In the genomic region with DNA sequence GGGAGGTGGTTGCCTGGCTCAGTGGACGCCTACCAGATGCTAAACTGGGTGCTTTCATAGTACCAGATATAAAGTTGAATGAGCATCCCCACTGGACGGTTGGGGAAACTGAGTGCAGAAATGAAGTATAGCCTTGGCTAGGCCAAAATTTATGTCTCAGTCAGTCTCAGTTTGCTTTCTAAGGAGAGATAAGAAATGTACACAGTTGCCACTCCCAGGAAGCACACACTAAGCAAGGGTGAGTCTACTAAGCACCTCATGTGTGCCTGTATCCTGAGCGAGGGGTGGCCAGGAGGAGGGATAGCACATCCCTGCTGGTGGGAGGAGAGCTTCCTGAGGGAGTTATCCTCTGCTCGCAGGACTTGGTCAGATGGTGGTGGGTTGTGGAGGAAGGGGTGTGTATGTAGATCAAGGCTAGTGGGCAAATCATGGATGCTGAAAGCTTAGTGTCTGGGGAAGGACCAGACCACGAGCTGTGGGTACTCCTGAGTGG, we compare ENCODE assay signal across 8 mouse cellular contexts. TPM values are rescaled to one million over a fixed set of nuclear protein-coding genes. Genes with fewer than 3 reads are reported as not detected.
DNase-seq lines count a peak whose midpoint lies in the region; ATAC-seq lines count a peak whose summit lies in the region.

No protein-coding gene starts in this region.

- peak overlapping the region; percentile 91 for H3K27ac ChIP-seq in midbrain, embryonic 10.5 days (replicated peaks)
- H3K27ac ChIP-seq in midbrain, embryonic 14.5 days (replicated peaks; ENCODE audit: low read depth, low read length): no peak overlapping the region
- H3K27ac ChIP-seq in limb, embryonic 11.5 days (replicated peaks; ENCODE audit: low read depth, low read length): no peak overlapping the region; the same call in 1 of the 2 replicates
- H3K27ac ChIP-seq in stomach, embryonic 14.5 days (ENCODE audit: low read length): peak overlapping the region; percentile 91; the same call in 1 of the 2 replicates

- DNase-seq in adrenal gland, postnatal 14 days: peak; percentile 23
- no peak for DNase-seq in adrenal gland, adult 18-20 months (ENCODE audit: low spot score in 2 of 2)
- DNase-seq in midbrain, embryonic 10.5 days (ENCODE audit: low spot score): no peak
- DNase-seq in midbrain, embryonic 14.5 days: no peak
- no peak for DNase-seq in limb, embryonic 11.5 days (ENCODE audit: low spot score)
- DNase-seq in gastrocnemius, postnatal 14 days: no peak
- DNase-seq in layer of hippocampus, postnatal 25 days (ENCODE audit: extremely low spot score in 1 of 2, low spot score in 1 of 2): no peak

- H3K9ac ChIP-seq in midbrain, embryonic 14.5 days (replicated peaks; ENCODE audit: low read length): no peak overlapping the region
- H3K9ac ChIP-seq in limb, embryonic 11.5 days (ENCODE audit: low read length): peak overlapping the region; percentile 85
- H3K9ac ChIP-seq in stomach, embryonic 14.5 days (replicated peaks; ENCODE audit: low read depth, low read length): no peak overlapping the region

- peaks cover 19% of the 10 kb centered on the region for H3K36me3 ChIP-seq in midbrain, embryonic 10.5 days
- peaks cover 9% of the 10 kb centered on the region; the same call in 1 of the 2 replicates for H3K36me3 ChIP-seq in midbrain, embryonic 14.5 days (ENCODE audit: control insufficient read depth, insufficient read depth, low read length)
- H3K36me3 ChIP-seq in limb, embryonic 11.5 days (ENCODE audit: control insufficient read depth, insufficient read depth, low read length): peaks cover 7% of the 10 kb centered on the region
- peaks cover 4% of the 10 kb centered on the region for H3K36me3 ChIP-seq in stomach, embryonic 14.5 days (ENCODE audit: control insufficient read depth, insufficient read depth, low read length)

- 47% methylated on average over 5 of the region's 5 CpGs for WGBS in midbrain, embryonic 10.5 days
- WGBS in midbrain, embryonic 14.5 days: 53% methylated on average over 5 of the region's 5 CpGs
- 39% methylated on average over 5 of the region's 5 CpGs for WGBS in limb, embryonic 11.5 days
- WGBS in stomach, embryonic 14.5 days: 21% methylated on average over 5 of the region's 5 CpGs

- H3K27me3 ChIP-seq in midbrain, embryonic 10.5 days (ENCODE audit: low read depth, poor library complexity, severe bottlenecking): no peaks in the 10 kb centered on the region
- H3K27me3 ChIP-seq in midbrain, embryonic 14.5 days (ENCODE audit: control insufficient read depth, insufficient read depth, low read length): no peaks in the 10 kb centered on the region
- no peaks in the 10 kb centered on the region for H3K27me3 ChIP-seq in limb, embryonic 11.5 days (ENCODE audit: control insufficient read depth, insufficient read depth, low read length)
- H3K27me3 ChIP-seq in stomach, embryonic 14.5 days (ENCODE audit: control insufficient read depth, insufficient read depth, low read length): no peaks in the 10 kb centered on the region

- H3K9me3 ChIP-seq in midbrain, embryonic 10.5 days (replicated peaks): no peaks in the 10 kb centered on the region
- H3K9me3 ChIP-seq in midbrain, embryonic 14.5 days (ENCODE audit: control insufficient read depth, low read length): no peaks in the 10 kb centered on the region
- no peaks in the 10 kb centered on the region for H3K9me3 ChIP-seq in limb, embryonic 11.5 days (ENCODE audit: control insufficient read depth, low read length)
- H3K9me3 ChIP-seq in stomach, embryonic 14.5 days (ENCODE audit: control insufficient read depth, low read depth, low read length): no peaks in the 10 kb centered on the region

- no peak for ATAC-seq in midbrain, embryonic 14.5 days (ENCODE audit: low FRiP score, low TSS enrichment)
- no peak for ATAC-seq in limb, embryonic 11.5 days (ENCODE audit: insufficient number of reproducible peaks, low FRiP score, low TSS enrichment, low read depth)
- no peak for ATAC-seq in stomach, embryonic 14.5 days (ENCODE audit: insufficient number of reproducible peaks, insufficient read depth, low FRiP score, low read depth)

- H3K4me1 ChIP-seq in midbrain, embryonic 10.5 days: peaks cover 59% of the 10 kb centered on the region
- H3K4me1 ChIP-seq in midbrain, embryonic 14.5 days (ENCODE audit: control insufficient read depth, insufficient read depth, low read length): peaks cover 16% of the 10 kb centered on the region
- H3K4me1 ChIP-seq in limb, embryonic 11.5 days (ENCODE audit: control insufficient read depth, insufficient read depth, low read length): peaks cover 18% of the 10 kb centered on the region
- peaks cover 34% of the 10 kb centered on the region for H3K4me1 ChIP-seq in stomach, embryonic 14.5 days (ENCODE audit: control insufficient read depth, insufficient read depth, low read length)

- H3K4me3 ChIP-seq in midbrain, embryonic 10.5 days: peak overlapping the region; percentile 95
- no peak overlapping the region for H3K4me3 ChIP-seq in midbrain, embryonic 14.5 days (replicated peaks; ENCODE audit: low read depth, low read length)
- H3K4me3 ChIP-seq in limb, embryonic 11.5 days (ENCODE audit: low read depth, low read length): peak overlapping the region; percentile 87
- peak overlapping the region; percentile 83 for H3K4me3 ChIP-seq in stomach, embryonic 14.5 days (ENCODE audit: low read depth, low read length)

- H3K4me2 ChIP-seq in midbrain, embryonic 14.5 days (ENCODE audit: low read length): no peak overlapping the region
- H3K4me2 ChIP-seq in limb, embryonic 11.5 days (ENCODE audit: low read depth, severe bottlenecking): peak overlapping the region; percentile 92
- peak overlapping the region; percentile 92 for H3K4me2 ChIP-seq in stomach, embryonic 14.5 days (replicated peaks; ENCODE audit: low read depth, low read length)

- intact Hi-C loops in gastrocnemius, postnatal 14 days (cut with DNase I; ENCODE audit: low total_unique reads): no loop called here

RNA-seq across cellular contexts. Expression of a gene that starts 36.8 kb away (rescaled TPM):
- total RNA-seq in adrenal gland, postnatal 14 days (2021): 82.2 and 85.0 TPM in 2 replicates
- total RNA-seq in adrenal gland, adult 18-20 months (2021): 100 to 1,000 TPM in 1 of 2 experiments, 10 to 100 TPM in 1; 97.1 to 105 TPM
- 39.7 and 39.8 TPM in 2 replicates for polyA plus RNA-seq in midbrain, embryonic 10.5 days (2016; fragmentation: Nextera tagmentation; extraction: Ambion mirVana)
- 42.5 and 46.5 TPM in 2 replicates for polyA plus RNA-seq in midbrain, embryonic 14.5 days (2014; fragmentation: Nextera tagmentation; extraction: Ambion mirVana)
- 47.9 and 50.8 TPM in 2 replicates for polyA plus RNA-seq in limb, embryonic 11.5 days (2014; fragmentation: Nextera tagmentation; extraction: Ambion mirVana)
- 50.2 TPM in 2 replicates for polyA plus RNA-seq in stomach, embryonic 14.5 days (2014; fragmentation: Nextera tagmentation; extraction: Ambion mirVana)
- 10 to 100 TPM; 57.9 to 80.0 TPM for total RNA-seq in gastrocnemius, postnatal 14 days (2021)
- 10 to 100 TPM; 14.0 to 16.0 TPM for total RNA-seq in layer of hippocampus, postnatal 25 days (2021)

RNA-seq across cellular contexts. Expression of a gene that starts 43.9 kb away (rescaled TPM):
- 162 and 178 TPM in 2 replicates for total RNA-seq in adrenal gland, postnatal 14 days (2021)
- 100 to 1,000 TPM in 1 of 2 experiments, 10 to 100 TPM in 1; 86.2 to 101 TPM for total RNA-seq in adrenal gland, adult 18-20 months (2021)
- polyA plus RNA-seq in midbrain, embryonic 10.5 days (2016; fragmentation: Nextera tagmentation; extraction: Ambion mirVana): 421 and 499 TPM in 2 replicates
- 94.4 and 154 TPM in 2 replicates for polyA plus RNA-seq in midbrain, embryonic 14.5 days (2014; fragmentation: Nextera tagmentation; extraction: Ambion mirVana)
- polyA plus RNA-seq in limb, embryonic 11.5 days (2014; fragmentation: Nextera tagmentation; extraction: Ambion mirVana): 271 and 369 TPM in 2 replicates
- 160 and 175 TPM in 2 replicates for polyA plus RNA-seq in stomach, embryonic 14.5 days (2014; fragmentation: Nextera tagmentation; extraction: Ambion mirVana)
- 100 to 1,000 TPM; 129 to 164 TPM for total RNA-seq in gastrocnemius, postnatal 14 days (2021)
- total RNA-seq in layer of hippocampus, postnatal 25 days (2021): 100 to 1,000 TPM; 101 to 108 TPM

RNA-seq across cellular contexts. Expression of a gene that starts 49.6 kb away (rescaled TPM):
- total RNA-seq in adrenal gland, postnatal 14 days (2021): 37.0 and 44.4 TPM in 2 replicates
- total RNA-seq in adrenal gland, adult 18-20 months (2021): 10 to 100 TPM; 41.2 to 47.0 TPM
- 62.7 and 71.2 TPM in 2 replicates for polyA plus RNA-seq in midbrain, embryonic 10.5 days (2016; fragmentation: Nextera tagmentation; extraction: Ambion mirVana)
- polyA plus RNA-seq in midbrain, embryonic 14.5 days (2014; fragmentation: Nextera tagmentation; extraction: Ambion mirVana): 61.0 and 70.8 TPM in 2 replicates
- 72.7 and 76.3 TPM in 2 replicates for polyA plus RNA-seq in limb, embryonic 11.5 days (2014; fragmentation: Nextera tagmentation; extraction: Ambion mirVana)
- polyA plus RNA-seq in stomach, embryonic 14.5 days (2014; fragmentation: Nextera tagmentation; extraction: Ambion mirVana): 45.9 and 56.7 TPM in 2 replicates
- 10 to 100 TPM; 28.3 to 30.3 TPM for total RNA-seq in gastrocnemius, postnatal 14 days (2021)
- 10 to 100 TPM; 37.4 to 37.6 TPM for total RNA-seq in layer of hippocampus, postnatal 25 days (2021)

RNA-seq across cellular contexts. Expression of a gene that starts 57.4 kb away (rescaled TPM):
- total RNA-seq in adrenal gland, postnatal 14 days (2021): 0.41 and 0.78 TPM in 2 replicates
- under 1 TPM in 1 of 2 experiments, not detected in 1; 0.27 TPM for total RNA-seq in adrenal gland, adult 18-20 months (2021)
- not detected in 2 replicates for polyA plus RNA-seq in midbrain, embryonic 10.5 days (2016; fragmentation: Nextera tagmentation; extraction: Ambion mirVana)
- not detected in 2 replicates for polyA plus RNA-seq in midbrain, embryonic 14.5 days (2014; fragmentation: Nextera tagmentation; extraction: Ambion mirVana)
- polyA plus RNA-seq in limb, embryonic 11.5 days (2014; fragmentation: Nextera tagmentation; extraction: Ambion mirVana): not detected in 2 replicates
- 0.30 and 0.39 TPM in 2 replicates for polyA plus RNA-seq in stomach, embryonic 14.5 days (2014; fragmentation: Nextera tagmentation; extraction: Ambion mirVana)
- total RNA-seq in gastrocnemius, postnatal 14 days (2021): under 1 TPM in 1 of 2 experiments, not detected in 1; 0.23 TPM
- not detected for total RNA-seq in layer of hippocampus, postnatal 25 days (2021)

RNA-seq across cellular contexts. Expression of a gene that starts 57.8 kb away (rescaled TPM):
- 554 and 561 TPM in 2 replicates for total RNA-seq in adrenal gland, postnatal 14 days (2021)
- 100 to 1,000 TPM; 300 to 824 TPM for total RNA-seq in adrenal gland, adult 18-20 months (2021)
- polyA plus RNA-seq in midbrain, embryonic 10.5 days (2016; fragmentation: Nextera tagmentation; extraction: Ambion mirVana): 341 and 392 TPM in 2 replicates
- 13.8 and 101 TPM in 2 replicates for polyA plus RNA-seq in midbrain, embryonic 14.5 days (2014; fragmentation: Nextera tagmentation; extraction: Ambion mirVana)
- polyA plus RNA-seq in limb, embryonic 11.5 days (2014; fragmentation: Nextera tagmentation; extraction: Ambion mirVana): 567 and 570 TPM in 2 replicates
- 1,620 and 1,697 TPM in 2 replicates for polyA plus RNA-seq in stomach, embryonic 14.5 days (2014; fragmentation: Nextera tagmentation; extraction: Ambion mirVana)
- total RNA-seq in gastrocnemius, postnatal 14 days (2021): 100 to 1,000 TPM; 398 to 459 TPM
- total RNA-seq in layer of hippocampus, postnatal 25 days (2021): 10 to 100 TPM; 15.0 to 18.0 TPM

Comparison
In these comparisons a context has a peak if more than half of its experiments do, and no peak if none do; other contexts are left out.
1. H3K27ac ChIP-seq: peak in midbrain, embryonic 10.5 days (single experiment) and stomach, embryonic 14.5 days (single experiment); none in midbrain, embryonic 14.5 days (single experiment) and limb, embryonic 11.5 days (single experiment).